Mouse (Mus musculus) natural killer cell, adult 2 months (primary cell): ENCODE measurements around the gene Fkbp8.

Source experiments
- DNase-seq, 2 experiments: peaks; one replicate each; pipeline ENCODE4 v3.0.0; 2022; ENCODE audit warnings: low spot score in 2 of 2

Fkbp8 gene

GRCm38 (mm10) chr8:70528182-70528797 lies 766 bp downstream of the Fkbp8 start:
- DNase-seq = no peak

- no peak for DNase-seq
Measured at GRCm38 (mm10) chr8:70529299-70529698, 1.8 kb downstream of the Fkbp8 start.

- DNase-seq = no peak
Measured at GRCm38 (mm10) chr8:70529741-70530161, 2.2 kb downstream of the Fkbp8 start.

GRCm38 (mm10) chr8:70530314-70530713 lies 2.8 kb downstream of the Fkbp8 start:
- no peak for DNase-seq

- DNase-seq = no peak
Measured at GRCm38 (mm10) chr8:70534281-70534680, 6.8 kb downstream of the Fkbp8 start.

- no peak for DNase-seq
Measured at GRCm38 (mm10) chr8:70535221-70535620, 7.7 kb downstream of the Fkbp8 start.

GRCm38 (mm10) chr8:70535701-70536100 lies 8.2 kb downstream of the Fkbp8 start:
- DNase-seq = no peak

- peak; percentile 52 to 53 for DNase-seq
Measured at GRCm38 (mm10) chr8:70538024-70538579, 10.6 kb downstream of the Fkbp8 start.

GRCm38 (mm10) chr8:70538633-70539076 lies 11.1 kb downstream of the Fkbp8 start:
- DNase-seq = peak; percentile 99

- peak; percentile 98 to 99 for DNase-seq
Measured at GRCm38 (mm10) chr8:70539077-70539813, 11.7 kb downstream of the Fkbp8 start, which contains the start of gene Ell. Gene Ell (plus strand): TSS chr8:70539457.

GRCm38 (mm10) chr8:70540013-70540506 lies 12.5 kb downstream of the Fkbp8 start:
- no peak for DNase-seq

GRCm38 (mm10) chr8:70540507-70541071 lies 13.1 kb downstream of the Fkbp8 start:
- DNase-seq = no peak

GRCm38 (mm10) chr8:70541081-70541480 lies 13.6 kb downstream of the Fkbp8 start:
- DNase-seq = no peak

GRCm38 (mm10) chr8:70544200-70544687 lies 16.7 kb downstream of the Fkbp8 start:
- DNase-seq = peak in 1 of 2 experiments; percentile 40

GRCm38 (mm10) chr8:70546412-70546811 lies 18.9 kb downstream of the Fkbp8 start:
- DNase-seq = no peak

GRCm38 (mm10) chr8:70547762-70548161 lies 20.2 kb downstream of the Fkbp8 start:
- no peak for DNase-seq

- DNase-seq = peak; percentile 43 to 59
Measured at GRCm38 (mm10) chr8:70549412-70550184, 22.1 kb downstream of the Fkbp8 start.

GRCm38 (mm10) chr8:70551558-70552161 lies 24.1 kb downstream of the Fkbp8 start:
- no peak for DNase-seq

GRCm38 (mm10) chr8:70552836-70553235 lies 25.3 kb downstream of the Fkbp8 start:
- no peak for DNase-seq

GRCm38 (mm10) chr8:70553740-70554139 lies 26.2 kb downstream of the Fkbp8 start:
- no peak for DNase-seq
